Mouse (Mus musculus) c-Kit-positive CD71-negative TER-119-negative erythroid progenitor cells, embryonic 14.5 days (primary cell): Measurements from ENCODE around the gene Tecpr1.

Experiments used
- DNase-seq: peaks from one replicate; pipeline ENCODE4 v3.0.0-alpha.2; 2013; ENCODE audit warnings: low read depth

The Tecpr1 gene

GRCm38 (mm10) chr5:144165756-144166155 is 57.7 kb downstream of the Tecpr1 start:
- DNase-seq, result no peak

GRCm38 (mm10) chr5:144162813-144163517 is 60.5 kb downstream of the Tecpr1 start:
- DNase-seq, result no peak

GRCm38 (mm10) chr5:144162080-144162812 is 61.2 kb downstream of the Tecpr1 start:
- DNase-seq, result no peak

GRCm38 (mm10) chr5:144159137-144159536 is 64.3 kb downstream of the Tecpr1 start:
- no peak for DNase-seq

GRCm38 (mm10) chr5:144158604-144159003 is 64.8 kb downstream of the Tecpr1 start:
- DNase-seq, result no peak

GRCm38 (mm10) chr5:144154528-144154927 is 68.9 kb downstream of the Tecpr1 start:
- DNase-seq, result peak; percentile 80

- no peak for DNase-seq
Measured at GRCm38 (mm10) chr5:144151270-144151669, 72.1 kb downstream of the Tecpr1 start.

- DNase-seq, result no peak
Measured at GRCm38 (mm10) chr5:144149530-144149929, 73.9 kb downstream of the Tecpr1 start.

GRCm38 (mm10) chr5:144146898-144147297 is 76.5 kb downstream of the Tecpr1 start:
- no peak for DNase-seq
